Mouse (Mus musculus) macrophage (primary cell): Measurements from ENCODE around the gene Cd27. TPM values are rescaled to one million over a fixed set of nuclear protein-coding genes. Genes with fewer than 3 reads are reported as not detected.

Source experiments
- polyA plus RNA-seq: library from polyadenylated mRNA; stranded (reverse); fragments of 250-400 nt; gene quantifications from 3 replicates; pipeline ENCODE4 v1.2.4, GENCODE M21; 2018; ENCODE audit warnings: inconsistent platforms

Gene Cd27
- polyA plus RNA-seq, 1 experiment from 2014 or later: not detected

Other genes starting within 250 kb of the Cd27 start
- gene Pianp, start 240.3 kb downstream of the Cd27 start, polyA plus RNA-seq: 10.8 to 32.4 TPM (median 17.5 TPM) in 3 replicates
- 35.4 to 57.8 TPM (median 41.9 TPM) in 3 replicates for gene Zfp384, start 227.9 kb downstream of the Cd27 start, polyA plus RNA-seq
- gene Ing4, start 197.2 kb downstream of the Cd27 start, polyA plus RNA-seq: 40.7 to 67.3 TPM (median 57.5 TPM) in 3 replicates
- gene Acrbp, start 187.3 kb downstream of the Cd27 start, polyA plus RNA-seq: 1.4 to 5.9 TPM (median 3.2 TPM) in 3 replicates
- 10.0 to 28.0 TPM (median 23.5 TPM) in 3 replicates for gene Lpar5, start 169.1 kb downstream of the Cd27 start, polyA plus RNA-seq
- gene Chd4, start 141.0 kb downstream of the Cd27 start, polyA plus RNA-seq: 102 to 280 TPM (median 126 TPM) in 3 replicates
- gene Nop2, start 105.1 kb downstream of the Cd27 start, polyA plus RNA-seq: 15.3 to 47.0 TPM (median 23.8 TPM) in 3 replicates
- gene Iffo1, start 91.8 kb downstream of the Cd27 start, polyA plus RNA-seq: 14.3 to 29.7 TPM (median 18.2 TPM) in 3 replicates
- 1,249 to 2,484 TPM (median 2,323 TPM) in 3 replicates for gene Gapdh, start 70.5 kb downstream of the Cd27 start, polyA plus RNA-seq
- gene Ncapd2, start 45.3 kb downstream of the Cd27 start, polyA plus RNA-seq: 6.0 to 12.7 TPM (median 10.3 TPM) in 3 replicates
- gene Mrpl51, start 45.2 kb downstream of the Cd27 start, polyA plus RNA-seq: 32.5 to 47.9 TPM (median 40.8 TPM) in 3 replicates
- 4.9 to 8.4 TPM (median 6.3 TPM) in 3 replicates for gene Vamp1, start 21.5 kb downstream of the Cd27 start, polyA plus RNA-seq
- gene Tapbpl, start 5.2 kb downstream of the Cd27 start, polyA plus RNA-seq: 11.1 to 31.4 TPM (median 11.5 TPM) in 3 replicates
- gene Tuba3a, start 49.0 kb upstream of the Cd27 start, polyA plus RNA-seq: not detected in 3 replicates
- 54.9 to 70.4 TPM (median 60.9 TPM) in 3 replicates for gene Ltbr, start 76.9 kb upstream of the Cd27 start, polyA plus RNA-seq
- 0.93 to 1.8 TPM (median 1.3 TPM) in 3 replicates for gene Scnn1a, start 83.6 kb upstream of the Cd27 start, polyA plus RNA-seq
- gene Tnfrsf1a, start 112.4 kb upstream of the Cd27 start, polyA plus RNA-seq: 140 to 157 TPM (median 155 TPM) in 3 replicates
- gene Plekhg6, start 143.8 kb upstream of the Cd27 start, polyA plus RNA-seq: not detected in 3 replicates